Mouse (Mus musculus): Measurements from ENCODE around the gene Sohlh2.
"Not testable (repeated sequence)": the region's sequence is repeated elsewhere in the genome, so short reads cannot be mapped to it uniquely, and the experiment has no call there.

Sohlh2 gene

DNA sequence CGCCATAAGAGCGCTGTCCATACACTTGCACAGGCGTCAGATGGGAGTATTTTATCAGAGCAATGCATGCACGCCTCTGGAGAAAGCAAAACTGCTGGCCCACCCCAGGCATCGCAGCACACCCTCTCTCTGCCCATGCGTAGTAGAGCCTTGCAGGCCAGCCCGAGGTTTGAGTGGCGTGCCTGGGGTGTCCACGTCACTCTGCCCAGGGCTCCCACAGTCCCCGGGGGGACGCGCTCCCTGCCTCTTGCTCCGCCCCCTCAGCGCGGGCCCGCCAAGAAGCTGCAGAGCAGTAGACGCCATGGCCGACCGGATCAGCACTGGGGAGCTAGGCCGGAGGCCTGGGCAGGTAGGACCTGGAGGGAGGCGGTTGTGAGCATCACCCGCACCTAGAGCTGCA, at the start of gene Sohlh2:
Gene Sohlh2 (plus strand): TSS at position 263 of the 400 bp plus-strand sequence.
- no peak for DNase-seq

GRCm38 (mm10) chr3:55137039-55137438, 44.8 kb upstream of the Sohlh2 start, which contains the start of gene Ccdc169:
TSS of gene Ccdc169 (plus strand) at chr3:55137339.
- no peak for DNase-seq

DNA sequence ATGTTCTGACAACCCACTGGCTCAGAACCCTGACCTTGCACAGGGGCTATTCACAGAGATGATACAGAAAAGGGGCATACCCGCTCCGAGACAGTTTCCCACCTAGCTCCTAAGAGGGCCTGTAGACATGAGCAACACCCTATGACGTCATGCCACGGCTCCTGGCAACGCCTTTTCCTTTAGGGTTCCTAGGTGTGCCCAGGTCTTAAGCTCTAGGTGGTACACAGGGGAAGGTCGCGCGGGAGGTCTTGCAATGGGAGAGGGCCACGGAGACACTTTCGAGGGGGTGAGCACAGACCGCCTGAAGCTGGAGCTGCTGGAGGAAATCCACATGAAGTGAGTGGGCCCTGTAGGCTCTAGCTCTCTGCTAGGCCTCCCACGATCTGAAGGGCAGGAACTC, 42.0 kb upstream of the Sohlh2 start:
- DNase-seq: no peak

- no peak for DNase-seq
These were observed 40.4 kb upstream of the Sohlh2 start for GRCm38 (mm10) chr3:55141401-55141800.

DNA sequence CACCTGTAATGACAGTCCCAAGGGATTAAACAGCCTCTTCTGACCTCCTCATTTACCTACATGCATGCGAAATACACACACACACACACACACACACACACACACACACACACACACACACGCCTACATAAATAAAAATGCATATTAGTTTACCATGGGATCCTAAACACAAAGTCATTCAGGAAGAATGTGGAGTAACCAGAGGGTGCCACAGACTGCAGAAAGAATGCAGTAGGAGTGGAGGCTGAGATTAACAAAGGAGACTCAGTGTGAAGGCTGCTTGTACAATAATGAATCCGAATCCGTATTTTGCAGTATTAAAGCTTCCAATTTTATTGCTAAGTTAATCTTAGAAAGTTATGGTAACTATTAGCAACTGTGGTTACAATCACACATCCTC, 36.9 kb upstream of the Sohlh2 start:
- no peak for DNase-seq

GRCm38 (mm10) chr3:55146441-55146840, 35.4 kb upstream of the Sohlh2 start:
- no peak for DNase-seq

GRCm38 (mm10) chr3:55147156-55147555, 34.7 kb upstream of the Sohlh2 start:
- DNase-seq: no peak

DNA sequence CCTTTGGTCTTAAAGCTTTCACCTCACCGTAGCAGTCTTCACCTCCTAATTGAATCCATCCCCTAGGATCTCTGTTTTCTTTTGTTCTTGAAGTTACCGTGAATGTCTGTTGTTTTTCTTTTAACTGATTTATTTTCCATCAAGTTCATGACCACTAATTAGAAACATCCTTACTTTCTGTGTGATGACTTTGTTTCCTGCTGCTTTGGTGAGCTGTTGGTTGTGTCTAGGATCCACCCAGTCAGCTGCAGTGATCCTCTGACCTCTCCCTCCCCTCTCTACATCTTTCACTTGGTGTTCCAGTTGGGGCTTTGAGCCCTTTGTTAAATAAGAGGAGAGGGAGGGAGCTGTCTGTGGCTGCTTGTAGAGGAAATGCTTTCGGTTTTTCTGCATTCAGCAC, 33.7 kb upstream of the Sohlh2 start:
- no peak for DNase-seq

DNA sequence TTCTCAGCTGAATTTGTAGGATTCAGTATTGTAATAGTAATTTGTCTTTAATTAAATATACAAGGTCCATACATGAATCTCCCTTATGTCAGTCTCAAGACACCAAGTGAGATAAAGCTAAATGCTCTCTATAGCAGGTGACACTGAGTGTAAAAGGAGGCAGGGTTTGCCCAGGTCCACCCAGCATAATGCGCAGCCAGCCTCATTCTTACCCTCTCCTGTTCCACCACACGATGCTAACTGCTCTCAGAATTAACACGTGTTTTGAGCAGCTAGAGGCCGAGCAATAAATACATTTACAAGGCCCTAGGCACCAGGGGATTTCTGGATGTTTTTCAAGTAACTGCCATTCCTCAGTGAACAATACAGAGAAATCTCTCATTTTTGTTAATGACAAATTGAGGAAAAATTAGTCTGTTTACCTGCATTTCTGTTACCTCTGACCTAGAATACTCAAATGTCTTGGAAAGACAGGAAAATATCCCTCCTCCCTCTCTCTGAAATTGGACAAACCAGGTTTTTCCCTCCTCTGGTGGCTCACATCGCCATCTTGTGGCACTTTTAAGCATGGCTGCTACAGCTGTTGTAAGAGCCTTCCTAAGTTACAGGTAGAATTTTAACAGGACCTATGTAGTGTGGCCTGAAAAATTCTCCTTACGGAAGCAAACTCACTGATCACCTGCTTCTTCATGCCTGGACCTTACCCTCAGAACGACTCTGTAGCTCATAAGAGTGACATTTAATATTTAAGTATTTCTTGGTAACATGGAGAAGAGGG, 30.0 kb upstream of the Sohlh2 start:
- DNase-seq: peak; percentile 29

DNA sequence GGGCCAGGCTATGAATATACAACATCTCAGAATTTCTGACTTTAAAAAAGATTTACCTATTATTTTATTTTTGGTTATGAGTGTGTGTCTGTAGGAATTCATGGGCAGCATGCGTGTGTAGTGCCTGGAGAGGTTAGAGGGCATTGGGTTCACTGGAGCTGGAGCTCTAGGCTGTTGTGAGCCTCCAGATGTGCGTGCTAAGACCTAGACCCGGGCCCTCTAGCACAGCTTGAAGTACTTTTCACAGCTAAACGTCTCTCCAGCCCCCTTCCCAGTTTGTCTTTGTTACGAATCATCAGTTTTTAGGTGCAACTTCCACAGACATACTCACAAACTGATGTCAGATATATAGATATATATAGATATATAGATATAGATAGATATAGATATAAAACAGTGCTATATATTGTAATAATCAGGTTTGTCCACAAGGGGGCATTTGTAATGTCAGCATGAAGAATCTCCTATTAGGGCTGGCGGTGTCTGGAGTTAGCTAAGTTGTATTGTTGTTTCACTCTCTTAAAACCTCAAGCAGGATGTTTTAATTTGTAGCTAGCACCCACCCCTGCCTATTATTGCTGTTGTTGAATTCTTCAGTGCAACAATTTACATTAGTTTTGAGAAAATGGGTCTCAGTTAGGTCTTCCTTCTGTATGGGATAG, 29.0 kb upstream of the Sohlh2 start:
- DNase-seq: no peak

DNA sequence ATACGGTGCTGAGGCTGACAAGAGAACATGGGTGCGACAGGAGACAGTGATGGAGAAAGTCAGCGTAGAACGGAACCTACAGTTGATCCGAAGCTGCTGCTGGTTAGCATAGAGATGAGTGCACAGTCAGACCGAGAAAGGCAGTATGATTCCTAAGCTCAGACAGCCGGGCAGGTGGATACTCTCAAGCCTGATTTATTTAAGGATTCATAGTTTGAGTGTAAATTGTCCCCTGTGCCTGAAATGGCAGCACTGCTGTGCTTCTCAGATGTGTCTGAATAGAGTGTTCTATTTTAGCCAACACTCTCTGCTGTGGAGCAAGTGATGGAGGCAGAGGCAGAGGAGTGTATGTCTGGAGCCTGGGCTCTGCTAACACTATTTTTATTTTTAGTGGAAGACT, 27.7 kb upstream of the Sohlh2 start:
- no peak for DNase-seq

DNA sequence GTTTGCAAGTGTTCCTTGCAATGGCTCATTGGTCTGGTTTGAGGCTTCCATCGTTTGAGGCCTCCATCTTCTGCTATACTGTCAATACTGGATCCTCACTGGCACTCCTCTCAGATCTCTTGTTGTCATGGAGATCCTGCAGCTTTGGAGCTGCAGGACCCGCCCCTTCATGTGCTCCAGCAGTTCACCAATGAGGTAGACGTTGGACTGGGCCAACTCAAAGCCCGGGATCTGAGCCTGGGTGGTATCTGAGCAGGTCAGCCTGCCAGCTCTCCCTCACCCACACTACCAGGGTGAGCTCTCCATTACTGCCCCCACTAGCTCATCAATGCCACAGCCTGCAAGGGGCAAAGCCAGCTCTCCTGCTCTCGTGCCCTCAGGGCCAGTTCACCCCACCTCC, 24.4 kb upstream of the Sohlh2 start:
- no peak for DNase-seq

GRCm38 (mm10) chr3:55161144-55161543, 20.7 kb upstream of the Sohlh2 start:
- no peak for DNase-seq

- DNase-seq: no peak
These were observed 18.3 kb upstream of the Sohlh2 start for GRCm38 (mm10) chr3:55163510-55163909.

GRCm38 (mm10) chr3:55172478-55172877, 9.3 kb upstream of the Sohlh2 start:
- DNase-seq: no peak

- no peak for DNase-seq
These were observed 4.6 kb upstream of the Sohlh2 start for GRCm38 (mm10) chr3:55177271-55177670.

DNA sequence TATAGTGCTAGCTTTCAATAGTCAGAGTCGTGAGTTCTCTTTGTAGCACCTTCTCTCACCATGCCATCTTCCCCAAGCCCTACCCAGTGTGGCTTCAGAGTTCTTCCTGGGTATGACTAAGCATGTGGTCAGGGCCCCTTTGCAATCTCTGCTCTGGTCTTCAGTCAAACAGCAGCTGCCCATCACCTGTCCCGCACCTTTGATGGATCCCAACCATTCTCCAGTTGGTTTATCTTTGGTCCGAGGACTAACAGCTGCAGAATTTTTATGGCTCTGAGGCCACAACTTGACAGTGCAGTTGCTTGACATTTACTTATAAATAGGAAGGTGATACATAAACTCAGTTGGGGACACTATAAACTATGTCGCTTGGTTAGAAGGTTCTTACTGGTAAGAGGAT, 9.8 kb downstream of the Sohlh2 start:
- DNase-seq: no peak

DNA sequence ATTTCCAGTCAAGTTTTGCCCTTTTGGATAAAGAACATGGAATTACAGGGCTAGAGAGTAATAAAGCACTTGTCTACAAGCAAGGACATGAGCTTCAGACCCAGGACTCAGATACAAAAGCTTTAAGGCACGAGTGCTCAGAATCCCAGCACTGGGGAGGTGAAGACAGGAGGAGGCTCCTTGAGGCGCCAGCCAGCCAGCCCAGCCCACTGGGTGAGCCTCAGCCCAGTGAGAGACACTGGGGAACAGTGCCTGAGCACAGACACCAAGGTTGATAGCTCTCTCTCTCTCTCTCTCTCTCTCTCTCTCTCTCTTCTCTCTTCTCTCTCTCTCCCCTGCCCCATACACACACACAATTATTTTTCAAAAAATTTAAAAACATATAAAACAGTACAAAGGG, 11.5 kb downstream of the Sohlh2 start:
- no peak for DNase-seq

DNA sequence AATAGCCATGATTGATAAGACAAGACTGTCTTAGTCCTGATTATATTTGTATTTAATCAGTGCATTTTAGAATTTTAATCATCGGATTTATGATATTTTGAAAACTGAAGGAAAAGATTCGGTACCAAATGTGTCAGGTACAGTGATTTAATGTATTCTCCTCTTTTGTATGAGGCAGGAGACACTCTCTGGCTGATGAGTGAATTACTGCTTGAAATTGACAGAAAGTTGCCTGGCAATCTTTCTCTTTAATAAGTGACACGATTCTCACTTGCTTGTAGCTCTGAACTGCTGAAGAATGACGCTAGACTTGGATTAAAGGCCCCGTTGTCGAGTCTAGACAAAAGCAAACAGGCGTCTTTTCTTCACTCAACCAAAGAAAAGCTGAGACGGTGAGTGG, 13.0 kb downstream of the Sohlh2 start:
- no peak for DNase-seq

DNA sequence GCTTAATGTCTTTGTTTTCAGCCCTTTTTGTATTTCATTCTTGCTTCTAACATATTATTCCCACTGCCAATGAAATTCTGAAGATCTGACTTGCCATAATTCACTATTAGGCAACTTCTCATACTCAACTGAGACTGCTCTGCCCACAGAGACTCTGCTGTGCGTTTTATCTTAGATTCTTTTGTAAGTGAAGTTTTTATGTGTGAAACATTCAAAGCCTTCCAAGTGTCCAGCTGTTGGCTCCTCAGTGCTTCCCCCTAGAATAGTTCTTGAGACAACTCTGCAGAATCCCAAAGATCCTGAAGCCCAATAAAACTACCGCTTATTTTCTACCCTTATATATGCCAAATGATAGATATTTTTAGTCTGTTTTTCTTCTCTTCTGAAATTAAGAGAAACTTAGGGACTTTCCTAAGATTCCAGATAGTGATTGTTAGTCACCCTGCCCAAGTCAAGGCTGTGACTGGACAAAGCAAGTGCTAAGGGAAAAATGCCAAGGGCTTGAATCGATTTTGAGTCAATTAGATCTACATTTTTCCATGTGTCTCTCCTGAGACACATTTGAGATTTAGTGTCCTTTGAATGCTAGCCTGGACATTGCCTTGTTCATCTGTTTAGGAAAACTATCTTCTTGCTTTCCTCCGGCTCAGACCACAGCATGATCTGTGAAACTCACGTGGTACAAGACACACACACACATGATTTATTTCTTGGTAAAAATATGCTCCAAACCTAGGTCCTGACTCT, 13.9 kb downstream of the Sohlh2 start:
- no peak for DNase-seq

GRCm38 (mm10) chr3:55196328-55196710, 14.5 kb downstream of the Sohlh2 start:
- no peak for DNase-seq

GRCm38 (mm10) chr3:55203621-55204020, 21.8 kb downstream of the Sohlh2 start:
- DNase-seq: not testable (repeated sequence)

GRCm38 (mm10) chr3:55206413-55206812, 24.6 kb downstream of the Sohlh2 start:
- no peak for DNase-seq

DNA sequence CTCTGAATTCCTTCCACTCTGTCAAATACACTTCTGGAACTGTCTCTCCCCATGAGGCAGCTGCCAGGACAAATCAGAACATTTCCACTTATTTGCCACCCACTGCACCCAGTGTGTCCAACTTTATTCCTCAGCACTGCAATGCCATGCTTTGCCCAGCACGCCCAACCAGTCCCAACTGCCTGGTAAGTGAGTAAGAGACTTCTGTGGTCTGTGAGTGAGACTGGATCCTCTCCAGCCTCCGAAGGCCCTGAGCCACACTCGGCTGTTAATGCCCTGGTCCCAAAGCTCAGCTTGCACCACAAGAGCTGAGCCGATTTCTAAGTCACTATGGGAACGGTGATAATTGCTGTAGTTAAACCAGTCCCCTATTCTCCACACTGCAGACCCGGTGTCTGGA, 25.8 kb downstream of the Sohlh2 start:
- no peak for DNase-seq
